Mouse (Mus musculus) lung, embryonic 14.5 days (tissue): ENCODE data around the gene Sycn. TPM values are rescaled to one million over a fixed set of nuclear protein-coding genes. Genes with fewer than 3 reads are reported as not detected.

Source experiments
- ATAC-seq: fragments of 200-750 bp; cut with Nextera tagmentation; 2 replicates; pipeline ENCODE4 v1.8.0; 2017; ENCODE audit warnings: mild to moderate bottlenecking, moderate TSS enrichment, moderate library complexity; ENCODE audit not compliant: insufficient read depth
- DNase-seq: peaks from one replicate; pipeline ENCODE4 v3.0.0-alpha.2; 2015
- H3K27ac ChIP-seq: fragments of 300-500 bp; sonication (generic); 2 replicates; pipeline ENCODE4 v1.5.1; 2014; ENCODE audit warnings: low read depth, mild to moderate bottlenecking, moderate library complexity
- H3K27me3 ChIP-seq: fragments of 300-500 bp; sonication (generic); 2 replicates; pipeline ENCODE4 v1.6.1; 2014; ENCODE audit warnings: low read length, control low read depth; ENCODE audit not compliant: insufficient read depth
- H3K36me3 ChIP-seq: fragments of 300-500 bp; sonication (generic); 2 replicates; pipeline ENCODE4 v1.6.1; 2014; ENCODE audit warnings: control low read depth; ENCODE audit not compliant: insufficient read depth
- H3K4me1 ChIP-seq: fragments of 300-500 bp; sonication (generic); 2 replicates; pipeline ENCODE4 v1.6.1; 2014; ENCODE audit warnings: antibody characterized with exemption, control low read depth; ENCODE audit not compliant: insufficient read depth
- H3K4me2 ChIP-seq: fragments of 300-500 bp; sonication (generic); 2 replicates; pipeline ENCODE4 v1.6.1; 2014; ENCODE audit warnings: mild to moderate bottlenecking
- H3K4me3 ChIP-seq: fragments of 300-500 bp; sonication (generic); 2 replicates; pipeline ENCODE4 v1.5.1; 2014; ENCODE audit warnings: low read depth, low read length
- H3K9ac ChIP-seq: fragments of 300-500 bp; sonication (generic); 2 replicates; pipeline ENCODE4 v1.6.1; 2014
- H3K9me3 ChIP-seq: fragments of 300-500 bp; sonication (generic); 2 replicates; pipeline ENCODE4 v1.6.1; 2016; ENCODE audit warnings: low read depth, low read length, control low read depth
- CTCF ChIP-seq: IDR thresholded peaks from 2 replicates; pipeline ENCODE4 v1.5.1; 2016; ENCODE audit warnings: antibody characterized with exemption, low read depth
- WGBS: fragments of 180-500 bp; shearing (Covaris S2); extraction: QIAGEN DNeasy Blood & Tissue Kit; methylation state at CpG from one replicate; pipeline ENCODE4 v1.1.7; 2014; 5-methylcytosine and 5-hydroxymethylcytosine counted together
- polyA plus RNA-seq: library from polyadenylated mRNA; unstranded; fragments of >200 nt; fragmentation: Nextera tagmentation; extraction: Ambion mirVana; gene quantifications from 2 replicates; pipeline ENCODE4 v1.2.1, GENCODE M21; 2014

Gene Sycn
- polyA plus RNA-seq, 1 experiment from 2014 or later = not detected

GRCm38 (mm10) chr7:28567539-28567938 lies 26.9 kb downstream of the Sycn start:
- no peak for ATAC-seq
- peaks cover 58% of the 10 kb centered on the region for H3K36me3 ChIP-seq
- peaks cover 14% of the 10 kb centered on the region for H3K4me1 ChIP-seq

GRCm38 (mm10) chr7:28568253-28568652 lies 27.6 kb downstream of the Sycn start:
- no peak overlapping the region for H3K27ac ChIP-seq
- peaks cover 16% of the 10 kb centered on the region for H3K4me1 ChIP-seq
- no peaks in the 10 kb centered on the region for H3K27me3 ChIP-seq
- no peak overlapping the region for H3K4me2 ChIP-seq
- H3K4me3 ChIP-seq = no peak overlapping the region
- peak; percentile 84 for TF ChIP-seq CTCF
- DNase-seq (peak; percentile 83), ATAC-seq (no peak)
- no peaks in the 10 kb centered on the region for H3K9me3 ChIP-seq
- peaks cover 51% of the 10 kb centered on the region for H3K36me3 ChIP-seq
- H3K9ac ChIP-seq = no peak overlapping the region

More at GRCm38 (mm10) chr7:28567539-28567938, 26.9 kb downstream of the Sycn start:
- no peak for DNase-seq
- Histone ChIP-seq H3K27ac (no peak overlapping the region), H3K27me3 (no peaks in the 10 kb centered on the region), H3K4me2 (no peak overlapping the region), H3K9me3 (no peaks in the 10 kb centered on the region), H3K9ac (no peak overlapping the region), H3K4me3 (no peak overlapping the region)
- no peak for TF ChIP-seq CTCF
- WGBS = 91% methylated on average over 4 of the region's 4 CpGs

- TF ChIP-seq CTCF = peak; percentile 14; the same call in 1 of the 2 replicates
- Histone ChIP-seq H3K36me3 (peaks cover 29% of the 10 kb centered on the region), H3K9me3 (no peaks in the 10 kb centered on the region), H3K4me2 (peak overlapping the region; percentile 41), H3K27ac (peak overlapping the region; percentile 92), H3K9ac (peak overlapping the region; percentile 3; the same call in 1 of the 2 replicates), H3K4me3 (no peak overlapping the region), H3K27me3 (no peaks in the 10 kb centered on the region), H3K4me1 (peaks cover 19% of the 10 kb centered on the region)
- ATAC-seq = peak; percentile 55
- 50% methylated on average over 12 of the region's 12 CpGs for WGBS
- DNase-seq = peak; percentile 85
Measured at GRCm38 (mm10) chr7:28570291-28570981, 29.8 kb downstream of the Sycn start.

GRCm38 (mm10) chr7:28570982-28571682 lies 30.4 kb downstream of the Sycn start:
- no peak for TF ChIP-seq CTCF
- Histone ChIP-seq H3K4me3 (no peak overlapping the region), H3K4me2 (peak overlapping the region; percentile 41), H3K4me1 (peaks cover 25% of the 10 kb centered on the region), H3K9me3 (no peaks in the 10 kb centered on the region), H3K9ac (peak overlapping the region; percentile 3; the same call in 1 of the 2 replicates), H3K36me3 (peaks cover 24% of the 10 kb centered on the region), H3K27me3 (no peaks in the 10 kb centered on the region), H3K27ac (peak overlapping the region; percentile 92)
- ATAC-seq (peak; percentile 19; the same call in 1 of the 2 replicates), DNase-seq (peak; percentile 86)
- 26% methylated on average over 5 of the region's 5 CpGs for WGBS

GRCm38 (mm10) chr7:28572689-28573088 lies 32.0 kb downstream of the Sycn start:
- H3K9ac ChIP-seq = no peak overlapping the region; the same call in 1 of the 2 replicates

GRCm38 (mm10) chr7:28573236-28573635 lies 32.6 kb downstream of the Sycn start:
- Histone ChIP-seq H3K9ac (no peak overlapping the region), H3K4me3 (no peak overlapping the region), H3K4me1 (peaks cover 32% of the 10 kb centered on the region), H3K27me3 (no peaks in the 10 kb centered on the region), H3K9me3 (no peaks in the 10 kb centered on the region), H3K27ac (no peak overlapping the region), H3K4me2 (no peak overlapping the region), H3K36me3 (peaks cover 5% of the 10 kb centered on the region; the same call in 1 of the 2 replicates)
- 87% methylated on average over 3 of the region's 3 CpGs for WGBS
- DNase-seq (no peak), ATAC-seq (no peak)
- TF ChIP-seq CTCF = no peak

More at GRCm38 (mm10) chr7:28572689-28573088, 32.0 kb downstream of the Sycn start:
- H3K4me1 ChIP-seq = peaks cover 32% of the 10 kb centered on the region
- no peak overlapping the region for H3K4me3 ChIP-seq
- peaks cover 8% of the 10 kb centered on the region for H3K36me3 ChIP-seq
- no peaks in the 10 kb centered on the region for H3K9me3 ChIP-seq
- TF ChIP-seq CTCF = no peak
- 74% methylated on average over 5 of the region's 5 CpGs for WGBS
- no peak overlapping the region for H3K4me2 ChIP-seq
- no peak for DNase-seq
- no peaks in the 10 kb centered on the region for H3K27me3 ChIP-seq
- no peak for ATAC-seq
- H3K27ac ChIP-seq = 0 out of 2 replicates have a peak overlapping the region, but pooled peaks have one; percentile 20

GRCm38 (mm10) chr7:28575597-28575996 lies 34.9 kb downstream of the Sycn start:
- DNase-seq (no peak), ATAC-seq (no peak)
- peaks cover 41% of the 10 kb centered on the region for H3K4me1 ChIP-seq

More at GRCm38 (mm10) chr7:28575597-28575996, 34.9 kb downstream of the Sycn start:
- H3K9me3 ChIP-seq = no peaks in the 10 kb centered on the region
- H3K36me3 ChIP-seq = 0 out of 2 replicates have a peak, but pooled peaks cover 4% of the 10 kb centered on the region
- no peak overlapping the region for H3K4me3 ChIP-seq
- no peak for TF ChIP-seq CTCF
- H3K9ac ChIP-seq = no peak overlapping the region
- H3K4me2 ChIP-seq = no peak overlapping the region
- no peak overlapping the region; the same call in 1 of the 2 replicates for H3K27ac ChIP-seq
- 77% methylated on average over 11 of the region's 11 CpGs for WGBS
- no peaks in the 10 kb centered on the region for H3K27me3 ChIP-seq
